ENCODE assay signal across 24 mouse cellular contexts in the genomic region with DNA sequence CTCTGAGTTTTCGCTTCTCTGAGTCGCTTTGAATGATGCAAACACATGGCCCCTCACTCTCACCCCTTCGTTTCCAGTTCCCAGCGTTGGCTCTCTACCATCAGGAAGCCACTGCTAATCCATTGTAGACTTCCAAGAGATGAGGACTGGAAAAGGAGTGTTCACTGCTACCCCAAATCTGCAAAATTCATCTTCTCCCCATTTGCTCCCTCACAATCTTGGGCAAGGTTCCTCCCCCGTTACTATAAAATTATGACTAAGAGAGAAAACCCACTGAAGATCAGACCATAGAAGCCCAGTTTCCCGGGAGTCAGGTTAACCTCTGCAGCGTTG. TPM values are rescaled to one million over a fixed set of nuclear protein-coding genes. Genes with fewer than 3 reads are reported as not detected.
"Had no signal": no experiment of that assay in that cellular context is flagged by ENCODE, and none has a peak within 500 bp of the region (broad histone marks: within the 10 kb centered on the region; RNA-seq: fewer than 3 reads in every experiment).

No protein-coding gene starts in this region.

- H3K4me2 ChIP-seq: kidney, embryonic 15.5 days; limb, embryonic 13.5 days; liver, embryonic 12.5 days; liver, embryonic 15.5 days; lung, embryonic 15.5 days; midbrain, embryonic 12.5 days had no signal

- H3K27ac ChIP-seq: kidney, embryonic 15.5 days; left cerebral cortex, adult 2 months; limb, embryonic 13.5 days; liver, embryonic 12.5 days; liver, embryonic 15.5 days; lung, embryonic 15.5 days; midbrain, embryonic 12.5 days had no signal

- ATAC-seq: liver, embryonic 12.5 days had no signal

- DNase-seq: kidney, adult 11 months; kidney, adult 8-10 months; kidney, postnatal 10 days; kidney, postnatal 36 days; layer of hippocampus, postnatal 36 days; liver; lung, adult 18-20 months; lung, postnatal 10 days; lung, postnatal 36 days; right cerebral cortex, adult 18-20 months; right cerebral cortex, postnatal 14 days; right cerebral cortex, postnatal 4 days; thymus, adult 18-20 months; thymus, postnatal 36 days had no signal

- H3K4me3 ChIP-seq: kidney, embryonic 15.5 days; left cerebral cortex, adult 2 months; limb, embryonic 13.5 days; liver, embryonic 12.5 days; liver, embryonic 15.5 days; lung, embryonic 15.5 days; megakaryocyte, embryonic 14.5 days; midbrain, embryonic 12.5 days; myocyte had no signal

- H3K9me3 ChIP-seq: kidney, embryonic 15.5 days; limb, embryonic 13.5 days; liver, embryonic 12.5 days; liver, embryonic 15.5 days; lung, embryonic 15.5 days; midbrain, embryonic 12.5 days had no signal

- H3K36me3 ChIP-seq: kidney, embryonic 15.5 days; limb, embryonic 13.5 days; liver, embryonic 12.5 days; liver, embryonic 15.5 days; lung, embryonic 15.5 days; midbrain, embryonic 12.5 days had no signal

- H3K9ac ChIP-seq: kidney, embryonic 15.5 days; limb, embryonic 13.5 days; liver, embryonic 12.5 days; liver, embryonic 15.5 days; lung, embryonic 15.5 days; midbrain, embryonic 12.5 days had no signal

- H3K4me1 ChIP-seq: liver, embryonic 15.5 days had no signal

RNA-seq across cellular contexts. Expression of gene Onecut1, which starts 4.2 kb away (rescaled TPM):
- polyA plus RNA-seq: lung, embryonic 15.5 days; myocyte; urinary bladder, adult 2 months had no signal
